Mouse (Mus musculus): ENCODE measurements around the gene Mpv17. TPM values are rescaled to one million over a fixed set of nuclear protein-coding genes. Genes with fewer than 3 reads are reported as not detected.

Gene Mpv17
- polyA plus RNA-seq, 1 experiment, result 30.0 TPM

GRCm38 (mm10) chr5:31138968-31139425, 15.1 kb downstream of the Mpv17 start:
- TF ChIP-seq GATA1 (IDR thresholded peaks at IDR 0.05; ENCODE audit: low read length), result no peak

- TF ChIP-seq GATA1 (IDR thresholded peaks at IDR 0.05; ENCODE audit: low read length), result no peak
Measured at GRCm38 (mm10) chr5:31138241-31138967, 15.6 kb downstream of the Mpv17 start, which contains the start of gene Ucn. Gene Ucn, minus strand, starts transcription at chr5:31138829.

- TF ChIP-seq GATA1 (IDR thresholded peaks at IDR 0.05; ENCODE audit: low read length), result no peak
Measured at GRCm38 (mm10) chr5:31137658-31138057, 16.4 kb downstream of the Mpv17 start.

GRCm38 (mm10) chr5:31136730-31137424, 17.2 kb downstream of the Mpv17 start:
- no peak for TF ChIP-seq GATA1 (IDR thresholded peaks at IDR 0.05; ENCODE audit: low read length)

GRCm38 (mm10) chr5:31126050-31126449, 28.0 kb downstream of the Mpv17 start:
- no peak for TF ChIP-seq GATA1 (IDR thresholded peaks at IDR 0.05; ENCODE audit: low read length)

- no peak for TF ChIP-seq GATA1 (IDR thresholded peaks at IDR 0.05; ENCODE audit: low read length)
Measured at GRCm38 (mm10) chr5:31123481-31123880, 30.6 kb downstream of the Mpv17 start.

- no peak for TF ChIP-seq GATA1 (IDR thresholded peaks at IDR 0.05; ENCODE audit: low read length)
Measured at GRCm38 (mm10) chr5:31121111-31121510, 32.9 kb downstream of the Mpv17 start.

GRCm38 (mm10) chr5:31116912-31117311, 37.1 kb downstream of the Mpv17 start:
- no peak for TF ChIP-seq GATA1 (IDR thresholded peaks at IDR 0.05; ENCODE audit: low read length)

GRCm38 (mm10) chr5:31116354-31116753, 37.7 kb downstream of the Mpv17 start, which contains the start of gene Trim54:
Gene Trim54, plus strand, starts transcription at chr5:31116712.
- TF ChIP-seq GATA1 (IDR thresholded peaks at IDR 0.05; ENCODE audit: low read length), result no peak

GRCm38 (mm10) chr5:31110781-31111180, 43.3 kb downstream of the Mpv17 start:
- no peak for TF ChIP-seq GATA1 (IDR thresholded peaks at IDR 0.05; ENCODE audit: low read length)

- TF ChIP-seq GATA1 (IDR thresholded peaks at IDR 0.05; ENCODE audit: low read length), result no peak
Measured at GRCm38 (mm10) chr5:31108000-31108490, 46.0 kb downstream of the Mpv17 start, which contains the start of gene Slc30a3. Gene Slc30a3, minus strand, starts transcription at chr5:31108237.

GRCm38 (mm10) chr5:31105814-31106335, 48.2 kb downstream of the Mpv17 start, which contains the start of gene Dnajc5g:
Gene Dnajc5g, plus strand, starts transcription at chr5:31106285.
- no peak for TF ChIP-seq GATA1 (IDR thresholded peaks at IDR 0.05; ENCODE audit: low read length)

- no peak for TF ChIP-seq GATA1 (IDR thresholded peaks at IDR 0.05; ENCODE audit: low read length)
Measured at GRCm38 (mm10) chr5:31095711-31096480, 58.2 kb downstream of the Mpv17 start.

GRCm38 (mm10) chr5:31094799-31095691, 59.0 kb downstream of the Mpv17 start:
- no peak for TF ChIP-seq GATA1 (IDR thresholded peaks at IDR 0.05; ENCODE audit: low read length)
